Mouse (Mus musculus) ES-Bruce4 (cell line): Measurements from ENCODE around the gene Clstn3. TPM values are rescaled to one million over a fixed set of nuclear protein-coding genes. Genes with fewer than 3 reads are reported as not detected.
"Not testable (repeated sequence)": the region's sequence is repeated elsewhere in the genome, so short reads cannot be mapped to it uniquely, and the experiment has no call there.

Source experiments
- H3K27ac ChIP-seq: 2 replicates; pipeline ENCODE4 v1.5.1; 2012; ENCODE audit warnings: low read length, inconsistent platforms; ENCODE audit not compliant: insufficient read depth
- H3K27me3 ChIP-seq: 2 replicates; pipeline ENCODE4 v1.6.1; 2012; ENCODE audit warnings: mild to moderate bottlenecking, low read length, inconsistent platforms; ENCODE audit not compliant: control insufficient read depth, poor library complexity, insufficient read depth, severe bottlenecking
- H3K36me3 ChIP-seq: 2 replicates; pipeline ENCODE4 v1.6.1; 2012; ENCODE audit warnings: inconsistent platforms, mild to moderate bottlenecking, low read length, moderate library complexity; ENCODE audit not compliant: control insufficient read depth, poor library complexity, insufficient read depth, severe bottlenecking
- H3K4me1 ChIP-seq: one replicate; pipeline ENCODE4 v1.8.1; 2011; ENCODE audit warnings: low read length; ENCODE audit not compliant: control insufficient read depth, insufficient read depth
- H3K4me3 ChIP-seq: 2 replicates; pipeline ENCODE4 v1.5.1; 2011; ENCODE audit warnings: low read depth, mild to moderate bottlenecking, low read length
- H3K9ac ChIP-seq: 2 replicates; pipeline ENCODE4 v1.6.1; 2012; ENCODE audit warnings: low read depth, mild to moderate bottlenecking, inconsistent platforms; ENCODE audit not compliant: poor library complexity, severe bottlenecking
- H3K9me3 ChIP-seq: replicated peaks from 2 replicates; pipeline ENCODE4 v1.6.1; 2012; ENCODE audit warnings: mild to moderate bottlenecking, low read length, inconsistent platforms; ENCODE audit not compliant: control insufficient read depth, poor library complexity, insufficient read depth, severe bottlenecking
- CTCF ChIP-seq: IDR thresholded peaks from one replicate; pipeline ENCODE4 v1.8.1; 2011; ENCODE audit warnings: low read depth, low read length
- EP300 ChIP-seq: IDR thresholded peaks from 2 replicates; pipeline ENCODE4 v1.6.1; 2011; ENCODE audit warnings: low read depth, low read length; ENCODE audit not compliant: insufficient read depth
- POLR2A ChIP-seq: IDR thresholded peaks from one replicate; pipeline ENCODE4 v1.8.1; 2011; ENCODE audit warnings: low read length; ENCODE audit not compliant: insufficient read depth
- polyA plus RNA-seq: library from polyadenylated mRNA; stranded (reverse); fragments of >200 nt; gene quantifications from 2 replicates; pipeline ENCODE4 v1.2.4, GENCODE M21; 2011; ENCODE audit warnings: low read depth; ENCODE audit not compliant: missing spikeins, insufficient read depth, insufficient read length

The Clstn3 gene
- polyA plus RNA-seq, 1 experiment: 17.1 TPM

DNA sequence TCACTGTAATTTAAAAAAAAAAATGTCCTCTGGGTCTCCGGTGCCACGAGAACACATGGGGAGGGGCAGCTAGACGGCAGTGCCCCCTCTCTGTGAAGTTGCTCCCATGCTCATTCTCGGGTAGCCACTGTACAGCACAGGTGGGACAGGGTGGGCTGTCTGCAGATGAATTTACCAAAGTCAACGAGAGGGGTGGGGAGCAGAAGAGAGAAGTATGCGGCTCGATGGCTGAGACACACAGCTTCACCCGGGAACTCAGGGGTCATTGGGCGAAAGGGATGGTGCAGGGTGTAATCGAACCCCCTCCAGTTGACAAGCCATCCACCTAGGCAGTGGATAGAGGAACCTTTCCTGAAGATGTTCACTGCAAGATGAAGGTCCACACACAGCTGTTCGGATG lies 12.2 kb upstream of the Clstn3 start:
- Histone ChIP-seq H3K27me3 (no peaks in the 10 kb centered on the region), H3K36me3 (peaks cover 6% of the 10 kb centered on the region; the same call in 1 of the 2 replicates), H3K27ac (peak overlapping the region; percentile 71), H3K9ac (peak overlapping the region; percentile 92), H3K9me3 (no peaks in the 10 kb centered on the region), H3K4me3 (peak overlapping the region; percentile 62), H3K4me1 (peaks cover 2% of the 10 kb centered on the region)
- no peak for TF ChIP-seq CTCF
- TF ChIP-seq EP300: no peak
- TF ChIP-seq POLR2A: no peak

DNA sequence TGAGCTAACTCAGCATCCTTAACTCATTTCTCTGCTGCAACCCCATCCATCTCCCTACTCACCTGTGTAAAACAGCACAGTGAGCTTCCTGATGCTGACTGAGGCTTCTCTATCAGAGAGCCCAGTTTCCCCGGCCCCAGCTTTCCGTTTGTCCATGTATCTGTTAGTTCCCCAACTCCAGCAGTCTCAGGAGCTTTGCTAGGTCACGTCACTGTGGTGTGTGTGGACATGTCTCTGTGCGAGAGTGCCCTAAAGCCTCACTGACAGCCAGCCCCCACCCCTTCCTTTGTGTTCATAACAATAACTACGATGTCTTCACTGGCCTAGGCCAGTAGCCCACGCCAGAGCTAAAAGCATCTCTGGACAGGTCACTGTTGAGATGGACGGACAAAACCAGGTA lies 11.6 kb upstream of the Clstn3 start:
- H3K27me3 ChIP-seq: no peaks in the 10 kb centered on the region
- H3K27ac ChIP-seq: peak overlapping the region; percentile 71
- no peaks in the 10 kb centered on the region for H3K9me3 ChIP-seq
- peak overlapping the region; percentile 62 for H3K4me3 ChIP-seq
- H3K36me3 ChIP-seq: peaks cover 6% of the 10 kb centered on the region; the same call in 1 of the 2 replicates
- TF ChIP-seq POLR2A (no peak), EP300 (0 out of 2 replicates have a peak, but pooled peaks have one; percentile 15)
- H3K9ac ChIP-seq: peak overlapping the region; percentile 92
- peaks cover 2% of the 10 kb centered on the region for H3K4me1 ChIP-seq

- not testable (repeated sequence) for H3K9me3 ChIP-seq, H3K36me3 ChIP-seq, H3K4me1 ChIP-seq, H3K27me3 ChIP-seq
- peak overlapping the region; percentile 98 for H3K4me3 ChIP-seq
- peak overlapping the region; percentile 92 for H3K9ac ChIP-seq
- peak overlapping the region; percentile 71; the same call in 1 of the 2 replicates for H3K27ac ChIP-seq
These were observed 10.9 kb upstream of the Clstn3 start for GRCm38 (mm10) chr6:124475335-124476075.

- H3K4me3 ChIP-seq: peak overlapping the region; percentile 98
- no peak for TF ChIP-seq POLR2A
- TF ChIP-seq CTCF: no peak
- TF ChIP-seq EP300: no peak
- H3K27ac ChIP-seq: peak overlapping the region; percentile 68
- peak overlapping the region; percentile 92 for H3K9ac ChIP-seq
- H3K27me3 ChIP-seq: no peaks in the 10 kb centered on the region
- no peaks in the 10 kb centered on the region for H3K9me3 ChIP-seq
- peaks cover 6% of the 10 kb centered on the region; the same call in 1 of the 2 replicates for H3K36me3 ChIP-seq
- peaks cover 2% of the 10 kb centered on the region for H3K4me1 ChIP-seq
These were observed 10.0 kb upstream of the Clstn3 start for GRCm38 (mm10) chr6:124474621-124475020.

- Histone ChIP-seq H3K9me3 (no peaks in the 10 kb centered on the region), H3K9ac (peak overlapping the region; percentile 92; the same call in 1 of the 2 replicates), H3K4me1 (peaks cover 2% of the 10 kb centered on the region), H3K27ac (no peak overlapping the region), H3K4me3 (no peak overlapping the region), H3K27me3 (no peaks in the 10 kb centered on the region), H3K36me3 (peaks cover 6% of the 10 kb centered on the region; the same call in 1 of the 2 replicates)
- TF ChIP-seq POLR2A (no peak), CTCF (peak; percentile 99), EP300 (no peak)
These were observed 8.2 kb upstream of the Clstn3 start for GRCm38 (mm10) chr6:124472801-124473200.

GRCm38 (mm10) chr6:124471783-124472638 lies 7.4 kb upstream of the Clstn3 start:
- H3K27me3 ChIP-seq, H3K27ac ChIP-seq, H3K4me1 ChIP-seq, H3K36me3 ChIP-seq, H3K9me3 ChIP-seq, H3K4me3 ChIP-seq, H3K9ac ChIP-seq: not testable (repeated sequence)
